Mouse (Mus musculus): ENCODE measurements around the gene Gng5. TPM values are rescaled to one million over a fixed set of nuclear protein-coding genes. Genes with fewer than 3 reads are reported as not detected.

The Gng5 gene
- polyA plus RNA-seq, 1 experiment: 435 TPM

- H3K27ac ChIP-seq (ENCODE audit: insufficient read depth, low read depth, low read length): no peak overlapping the region
Measured at GRCm38 (mm10) chr3:146501601-146502123, 2.1 kb downstream of the Gng5 start.

GRCm38 (mm10) chr3:146506711-146507110 is 7.1 kb downstream of the Gng5 start:
- peaks cover 44% of the 10 kb centered on the region for H3K36me3 ChIP-seq (ENCODE audit: control insufficient read depth, insufficient read depth, low read length)
- no peak for TF ChIP-seq CTCF (IDR thresholded peaks at IDR 0.05; ENCODE audit: extremely low read depth, insufficient read length, insufficient replicate concordance, low read depth, low read length)
- TF ChIP-seq POLR2A (IDR thresholded peaks at IDR 0.05; ENCODE audit: low read depth, low read length): no peak

More at GRCm38 (mm10) chr3:146501601-146502123, 2.1 kb downstream of the Gng5 start:
- TF ChIP-seq CTCF (IDR thresholded peaks at IDR 0.05; ENCODE audit: extremely low read depth, insufficient read length, insufficient replicate concordance, low read depth, low read length) (no peak), POLR2A (IDR thresholded peaks at IDR 0.05; ENCODE audit: low read depth, low read length) (no peak)
- WGBS: 16% methylated on average over 5 of the region's 5 CpGs
- Histone ChIP-seq H3K27me3 (ENCODE audit: control insufficient read depth, insufficient read depth, low read length) (no peaks in the 10 kb centered on the region), H3K36me3 (ENCODE audit: control insufficient read depth, insufficient read depth, low read length) (peaks cover 22% of the 10 kb centered on the region), H3K4me3 (ENCODE audit: low read depth, low read length) (peak overlapping the region; percentile 46), H3K4me1 (ENCODE audit: control insufficient read depth, insufficient read depth, insufficient read length, low read length) (no peaks in the 10 kb centered on the region)

DNA sequence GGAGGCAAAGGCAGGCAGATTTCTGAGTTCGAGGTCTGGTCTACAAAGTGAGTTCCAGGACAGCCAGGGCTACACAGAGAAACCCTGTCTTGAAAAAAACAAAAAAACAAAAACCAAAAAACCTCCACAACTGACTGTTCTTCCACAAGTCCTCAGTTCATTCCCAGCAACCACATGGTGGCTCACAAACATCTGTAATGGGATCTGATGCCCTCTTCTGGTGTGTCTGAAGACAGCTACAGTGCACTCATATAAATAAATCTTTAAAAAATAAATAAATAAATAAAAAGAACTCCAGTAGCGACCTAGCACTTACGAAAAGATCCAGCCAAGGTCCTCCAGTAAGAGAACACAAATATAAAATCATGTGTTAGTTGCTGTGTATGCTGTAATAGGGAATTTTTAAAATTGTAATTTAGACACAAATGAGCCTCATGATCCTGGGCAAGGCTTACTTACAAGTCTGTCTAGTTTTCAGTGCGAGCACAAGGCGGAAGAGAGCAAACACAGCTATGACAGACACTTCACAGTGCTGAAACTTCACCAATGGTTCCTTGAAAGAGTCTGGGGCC is 20.7 kb downstream of the Gng5 start:
- Histone ChIP-seq H3K27me3 (ENCODE audit: control insufficient read depth, insufficient read depth, low read length) (no peaks in the 10 kb centered on the region), H3K4me1 (ENCODE audit: control insufficient read depth, insufficient read depth, insufficient read length, low read length) (no peaks in the 10 kb centered on the region), H3K4me3 (ENCODE audit: low read depth, low read length) (peak overlapping the region; percentile 92), H3K36me3 (ENCODE audit: control insufficient read depth, insufficient read depth, low read length) (peaks cover 18% of the 10 kb centered on the region), H3K27ac (ENCODE audit: insufficient read depth, low read depth, low read length) (peak overlapping the region; percentile 71)
- 30% methylated on average over 5 of the region's 5 CpGs for WGBS
- TF ChIP-seq POLR2A (IDR thresholded peaks at IDR 0.05; ENCODE audit: low read depth, low read length): no peak

More at GRCm38 (mm10) chr3:146506711-146507110, 7.1 kb downstream of the Gng5 start:
- H3K4me1 ChIP-seq (ENCODE audit: control insufficient read depth, insufficient read depth, insufficient read length, low read length): no peaks in the 10 kb centered on the region
- H3K4me3 ChIP-seq (ENCODE audit: low read depth, low read length): no peak overlapping the region
- WGBS: 96% methylated on average over 7 of the region's 7 CpGs
- no peak overlapping the region for H3K27ac ChIP-seq (ENCODE audit: insufficient read depth, low read depth, low read length)
- H3K27me3 ChIP-seq (ENCODE audit: control insufficient read depth, insufficient read depth, low read length): no peaks in the 10 kb centered on the region

DNA sequence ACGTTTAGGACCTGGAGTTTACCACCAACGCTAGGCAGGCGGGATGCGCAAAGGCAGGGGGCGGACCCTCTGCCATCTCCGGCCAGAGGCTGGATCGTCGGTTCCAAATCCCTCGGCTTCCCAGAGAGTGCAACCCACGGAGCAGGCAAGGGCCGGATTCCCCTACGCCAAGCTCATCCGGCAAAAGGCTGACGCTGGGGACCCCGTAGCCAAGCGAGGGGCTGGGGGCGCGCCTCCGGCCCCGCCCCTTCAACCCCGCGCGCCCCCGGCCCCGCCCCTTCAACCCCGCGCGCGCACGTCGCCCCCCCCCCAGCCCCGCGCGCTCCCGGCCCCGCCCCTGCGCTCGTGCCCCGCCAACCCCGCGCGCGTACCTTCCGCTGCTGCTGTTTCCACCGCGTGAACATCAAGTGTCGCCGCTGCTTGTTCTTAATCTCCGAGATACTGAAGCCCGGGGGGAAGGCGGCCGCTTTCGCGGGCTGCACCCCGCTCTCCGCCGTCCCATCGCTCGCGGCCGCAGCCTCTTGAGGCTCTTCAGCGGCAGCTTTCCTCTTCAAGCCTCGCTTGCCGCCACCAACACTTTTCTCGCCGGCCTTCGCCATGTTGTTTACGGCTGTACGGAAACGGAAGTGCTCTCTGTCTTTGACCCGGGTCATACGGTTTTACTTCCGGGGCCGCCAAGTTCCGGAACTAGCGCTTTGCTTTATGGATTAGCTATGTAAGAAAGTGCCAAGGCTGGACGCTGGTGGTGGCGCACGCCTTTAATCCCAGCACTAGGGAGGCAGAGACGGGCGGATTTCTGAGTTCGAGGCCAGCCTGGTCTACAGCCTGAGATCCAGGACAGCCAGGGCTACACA is 21.4 kb downstream of the Gng5 start, which contains the start of gene Rpf1:
TSS of gene Rpf1 (minus strand) at position 632 of the 854 bp plus-strand sequence.
- TF ChIP-seq POLR2A (IDR thresholded peaks at IDR 0.05; ENCODE audit: low read depth, low read length) (no peak; the same call in 1 of the 2 replicates), CTCF (IDR thresholded peaks at IDR 0.05; ENCODE audit: extremely low read depth, insufficient read length, insufficient replicate concordance, low read depth, low read length) (no peak)
- no peaks in the 10 kb centered on the region for H3K4me1 ChIP-seq (ENCODE audit: control insufficient read depth, insufficient read depth, insufficient read length, low read length)
- H3K27me3 ChIP-seq (ENCODE audit: control insufficient read depth, insufficient read depth, low read length): no peaks in the 10 kb centered on the region
- WGBS: under 1% methylated on average over 73 of the region's 82 CpGs
- peak within 1 kb of the TSS; percentile 92 for H3K4me3 ChIP-seq (ENCODE audit: low read depth, low read length)
- peaks cover 16% of the 10 kb centered on the region for H3K36me3 ChIP-seq (ENCODE audit: control insufficient read depth, insufficient read depth, low read length)
- H3K27ac ChIP-seq (ENCODE audit: insufficient read depth, low read depth, low read length): peak within 1 kb of the TSS; percentile 76

GRCm38 (mm10) chr3:146521652-146522020 is 22.0 kb downstream of the Gng5 start:
- peaks cover 15% of the 10 kb centered on the region for H3K36me3 ChIP-seq (ENCODE audit: control insufficient read depth, insufficient read depth, low read length)
- WGBS: 12% methylated on average over 8 of the region's 8 CpGs
- no peaks in the 10 kb centered on the region for H3K27me3 ChIP-seq (ENCODE audit: control insufficient read depth, insufficient read depth, low read length)
- peak overlapping the region; percentile 76 for H3K27ac ChIP-seq (ENCODE audit: insufficient read depth, low read depth, low read length)
- H3K4me1 ChIP-seq (ENCODE audit: control insufficient read depth, insufficient read depth, insufficient read length, low read length): no peaks in the 10 kb centered on the region
- H3K4me3 ChIP-seq (ENCODE audit: low read depth, low read length): peak overlapping the region; percentile 92
- no peak for TF ChIP-seq CTCF (IDR thresholded peaks at IDR 0.05; ENCODE audit: extremely low read depth, insufficient read length, insufficient replicate concordance, low read depth, low read length)
- TF ChIP-seq POLR2A (IDR thresholded peaks at IDR 0.05; ENCODE audit: low read depth, low read length): no peak

GRCm38 (mm10) chr3:146528335-146528734 is 28.7 kb downstream of the Gng5 start:
- no peaks in the 10 kb centered on the region for H3K4me1 ChIP-seq (ENCODE audit: control insufficient read depth, insufficient read depth, insufficient read length, low read length)
- no peaks in the 10 kb centered on the region for H3K36me3 ChIP-seq (ENCODE audit: control insufficient read depth, insufficient read depth, low read length)
- H3K27ac ChIP-seq (ENCODE audit: insufficient read depth, low read depth, low read length): no peak overlapping the region
- WGBS: 59% methylated on average over 2 of the region's 2 CpGs
- no peak overlapping the region for H3K4me3 ChIP-seq (ENCODE audit: low read depth, low read length)
- H3K27me3 ChIP-seq (ENCODE audit: control insufficient read depth, insufficient read depth, low read length): no peaks in the 10 kb centered on the region; the same call in 1 of the 2 replicates
- TF ChIP-seq CTCF (IDR thresholded peaks at IDR 0.05; ENCODE audit: extremely low read depth, insufficient read length, insufficient replicate concordance, low read depth, low read length): no peak
- TF ChIP-seq POLR2A (IDR thresholded peaks at IDR 0.05; ENCODE audit: low read depth, low read length): no peak

DNA sequence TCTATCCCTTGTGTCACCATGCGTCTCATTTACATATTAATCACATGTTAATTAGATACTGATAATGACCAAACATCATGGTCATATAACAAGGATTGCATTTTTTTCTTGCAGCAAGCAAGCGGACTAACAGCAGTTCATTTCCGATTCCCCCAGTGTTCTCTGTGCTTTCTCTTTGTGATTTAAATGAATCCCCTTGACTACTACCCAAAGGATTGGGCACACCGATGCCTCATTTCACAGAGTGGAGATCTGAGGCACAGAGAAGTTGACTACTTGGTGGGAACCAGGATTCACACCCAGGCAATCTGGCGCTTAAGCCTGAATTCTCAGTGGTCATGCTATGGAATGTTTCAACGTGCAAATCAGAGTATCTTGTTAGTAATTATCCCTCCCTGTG is 35.4 kb downstream of the Gng5 start:
- 73% methylated on average over 6 of the region's 6 CpGs for WGBS
- H3K4me1 ChIP-seq (ENCODE audit: control insufficient read depth, insufficient read depth, insufficient read length, low read length): no peaks in the 10 kb centered on the region
- TF ChIP-seq CTCF (IDR thresholded peaks at IDR 0.05; ENCODE audit: extremely low read depth, insufficient read length, insufficient replicate concordance, low read depth, low read length): no peak
- no peak for TF ChIP-seq POLR2A (IDR thresholded peaks at IDR 0.05; ENCODE audit: low read depth, low read length)
- H3K27ac ChIP-seq (ENCODE audit: insufficient read depth, low read depth, low read length): no peak overlapping the region
- H3K4me3 ChIP-seq (ENCODE audit: low read depth, low read length): no peak overlapping the region
- H3K27me3 ChIP-seq (ENCODE audit: control insufficient read depth, insufficient read depth, low read length): no peaks in the 10 kb centered on the region
- no peaks in the 10 kb centered on the region for H3K36me3 ChIP-seq (ENCODE audit: control insufficient read depth, insufficient read depth, low read length)

All from small intestine, adult 2 months (tissue).